Mouse (Mus musculus) megakaryocyte, embryonic 14.5 days (primary cell): ENCODE data around the gene A630023A22Rik. TPM values are rescaled to one million over a fixed set of nuclear protein-coding genes. Genes with fewer than 3 reads are reported as not detected.

ENCODE experiments used
- H3K27me3 ChIP-seq: replicated peaks from 2 replicates; pipeline ENCODE3; 2012; ENCODE audit warnings: inconsistent platforms
- H3K36me3 ChIP-seq: replicated peaks from 2 replicates; pipeline ENCODE3; 2012; ENCODE audit warnings: low read length, inconsistent platforms, mixed read lengths
- H3K4me1 ChIP-seq: 2 replicates; pipeline ENCODE4 v1.6.1; 2012; ENCODE audit warnings: inconsistent platforms
- H3K4me3 ChIP-seq: replicated peaks from 2 replicates; pipeline ENCODE3; 2012; ENCODE audit warnings: moderate library complexity, mild to moderate bottlenecking, inconsistent platforms
- H3K9me3 ChIP-seq: 2 replicates; pipeline ENCODE4 v1.6.1; 2012; ENCODE audit warnings: inconsistent platforms
- FLI1 ChIP-seq: IDR thresholded peaks from 2 replicates; pipeline ENCODE4 v1.6.1; 2012; ENCODE audit warnings: low read length, inconsistent platforms, mixed read lengths
- GATA1 ChIP-seq: IDR thresholded peaks from 3 replicates; pipeline ENCODE4 v1.6.1; 2012; ENCODE audit warnings: mixed read lengths, low read length, inconsistent platforms, borderline replicate concordance
- polyA plus RNA-seq: library from polyadenylated mRNA; stranded (reverse); fragments of >175 nt; gene quantifications from 2 replicates; pipeline ENCODE4 v1.2.3, GENCODE M21; 2012; ENCODE audit warnings: low replicate concordance; ENCODE audit not compliant: insufficient read depth

A630023A22Rik gene
- polyA plus RNA-seq, 1 experiment, result not detected

- Histone ChIP-seq H3K4me1 (no peaks in the 10 kb centered on the region), H3K27me3 (no peaks in the 10 kb centered on the region), H3K9me3 (no peaks in the 10 kb centered on the region), H3K36me3 (no peaks in the 10 kb centered on the region), H3K4me3 (no peak overlapping the region)
- no peak for TF ChIP-seq GATA1
- no peak for TF ChIP-seq FLI1
Observed at GRCm38 (mm10) chr14:34091475-34091874, 11.1 kb downstream of the A630023A22Rik start.

DNA sequence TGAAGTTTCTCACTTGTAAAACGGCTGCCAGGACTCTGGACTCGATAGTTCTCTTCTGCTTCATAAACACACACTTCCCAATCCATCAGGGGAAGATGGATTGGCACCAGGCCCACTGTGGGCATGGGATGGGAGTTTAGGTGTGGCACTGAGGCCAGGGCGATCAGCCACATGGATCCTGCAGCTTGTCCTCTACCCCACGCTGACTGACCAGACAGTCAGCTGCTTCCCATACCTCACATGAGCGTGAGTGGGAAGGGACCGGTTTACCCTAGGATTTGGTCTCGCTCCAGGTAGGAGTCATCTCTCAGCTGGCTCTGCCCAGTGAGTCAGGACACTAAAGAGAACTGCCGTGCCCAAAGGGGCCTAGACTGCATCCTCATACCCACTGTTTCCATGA lies 12.8 kb downstream of the A630023A22Rik start:
- H3K27me3 ChIP-seq, result no peaks in the 10 kb centered on the region
- H3K4me3 ChIP-seq, result no peak overlapping the region
- no peak for TF ChIP-seq GATA1
- no peak for TF ChIP-seq FLI1
- no peaks in the 10 kb centered on the region for H3K4me1 ChIP-seq
- H3K36me3 ChIP-seq, result no peaks in the 10 kb centered on the region
- H3K9me3 ChIP-seq, result no peaks in the 10 kb centered on the region

GRCm38 (mm10) chr14:34087856-34088398 lies 14.6 kb downstream of the A630023A22Rik start:
- Histone ChIP-seq H3K4me3 (no peak overlapping the region), H3K4me1 (no peaks in the 10 kb centered on the region), H3K27me3 (peaks cover 4% of the 10 kb centered on the region), H3K36me3 (no peaks in the 10 kb centered on the region), H3K9me3 (no peaks in the 10 kb centered on the region)
- TF ChIP-seq FLI1 (no peak), GATA1 (no peak)

DNA sequence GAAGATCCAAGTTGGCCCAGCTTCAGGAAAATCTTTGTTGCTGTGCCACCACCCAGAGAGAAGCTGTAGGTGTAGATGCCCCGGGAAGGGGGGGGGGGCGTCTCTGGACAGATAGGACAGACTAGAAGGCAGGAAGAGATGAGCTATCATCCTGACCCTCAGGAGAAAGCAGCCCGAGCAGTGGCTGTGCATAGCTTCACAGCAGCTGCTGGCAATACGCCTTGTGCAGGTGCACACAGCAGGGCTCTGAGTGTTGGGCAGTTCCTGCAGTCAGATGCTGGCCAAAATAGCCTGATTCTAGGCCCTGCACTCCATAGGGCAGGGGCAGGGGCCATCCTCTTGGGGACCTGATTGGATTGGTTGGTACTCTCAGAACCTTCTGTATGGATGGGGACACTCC lies 15.7 kb downstream of the A630023A22Rik start:
- Histone ChIP-seq H3K36me3 (no peaks in the 10 kb centered on the region), H3K4me3 (no peak overlapping the region), H3K4me1 (no peaks in the 10 kb centered on the region), H3K9me3 (no peaks in the 10 kb centered on the region), H3K27me3 (peaks cover 4% of the 10 kb centered on the region)
- TF ChIP-seq GATA1 (no peak), FLI1 (no peak)

- no peak for TF ChIP-seq GATA1
- TF ChIP-seq FLI1, result no peak
- no peaks in the 10 kb centered on the region for H3K36me3 ChIP-seq
- no peak within 1 kb of the TSS for H3K4me3 ChIP-seq
- no peaks in the 10 kb centered on the region for H3K4me1 ChIP-seq
- peaks cover 4% of the 10 kb centered on the region for H3K27me3 ChIP-seq
- H3K9me3 ChIP-seq, result no peaks in the 10 kb centered on the region
Observed at GRCm38 (mm10) chr14:34085731-34086130, 16.8 kb downstream of the A630023A22Rik start, which contains the start of gene Anxa8. Gene Anxa8 (plus strand): TSS chr14:34085981.

GRCm38 (mm10) chr14:34080321-34080997 lies 22.1 kb downstream of the A630023A22Rik start:
- Histone ChIP-seq H3K36me3 (no peaks in the 10 kb centered on the region), H3K27me3 (peaks cover 9% of the 10 kb centered on the region), H3K4me3 (no peak overlapping the region), H3K9me3 (no peaks in the 10 kb centered on the region), H3K4me1 (no peaks in the 10 kb centered on the region)
- TF ChIP-seq GATA1 (no peak), FLI1 (no peak)

DNA sequence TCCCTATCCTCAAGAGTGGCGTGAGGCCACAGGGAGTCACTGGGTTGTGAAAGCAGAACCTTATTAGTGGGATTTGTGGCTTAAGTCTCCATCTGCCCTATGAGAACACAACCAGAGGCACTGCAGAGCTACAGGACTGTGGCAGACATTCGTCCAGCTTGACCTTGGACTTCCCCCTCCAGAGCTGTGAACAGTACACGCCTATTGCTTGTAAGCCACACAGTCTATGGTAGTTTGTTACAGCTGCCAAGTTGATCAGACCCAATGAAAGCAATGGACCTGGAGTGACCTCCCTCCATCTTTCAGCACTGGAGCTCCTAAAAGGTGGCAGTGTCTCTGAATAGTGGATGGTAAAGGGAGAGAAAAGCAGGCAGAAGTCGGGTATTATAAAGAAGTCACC lies 24.3 kb downstream of the A630023A22Rik start:
- Histone ChIP-seq H3K4me1 (no peaks in the 10 kb centered on the region), H3K36me3 (no peaks in the 10 kb centered on the region), H3K9me3 (no peaks in the 10 kb centered on the region), H3K4me3 (no peak overlapping the region), H3K27me3 (peaks cover 8% of the 10 kb centered on the region)
- no peak for TF ChIP-seq FLI1
- no peak for TF ChIP-seq GATA1

DNA sequence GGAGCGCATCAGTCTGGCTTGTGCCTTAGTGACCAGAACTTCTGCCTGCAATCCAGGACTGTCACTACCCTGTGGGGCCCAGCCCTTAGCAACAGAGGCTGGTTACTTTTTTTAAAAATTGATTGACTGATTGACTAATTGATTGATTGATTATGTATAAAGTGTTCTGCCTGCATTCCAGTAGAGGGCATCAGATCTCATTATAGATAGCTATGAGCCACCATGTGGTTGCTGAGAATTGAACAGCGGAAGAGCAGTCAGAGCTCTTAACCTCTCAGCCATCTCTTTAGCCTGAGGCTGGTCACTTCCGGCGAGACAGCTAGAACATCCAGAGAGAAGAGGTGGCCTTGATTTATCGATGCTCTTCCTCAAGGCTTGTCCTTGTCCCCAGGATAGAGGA lies 25.3 kb downstream of the A630023A22Rik start:
- TF ChIP-seq FLI1, result no peak
- no peak for TF ChIP-seq GATA1
- no peak overlapping the region for H3K4me3 ChIP-seq

GRCm38 (mm10) chr14:34075346-34075745 lies 27.2 kb downstream of the A630023A22Rik start:
- no peak overlapping the region for H3K4me3 ChIP-seq
- H3K36me3 ChIP-seq, result no peaks in the 10 kb centered on the region
- no peaks in the 10 kb centered on the region for H3K9me3 ChIP-seq
- H3K27me3 ChIP-seq, result peaks cover 7% of the 10 kb centered on the region
- no peak for TF ChIP-seq FLI1
- no peak for TF ChIP-seq GATA1
- H3K4me1 ChIP-seq, result no peaks in the 10 kb centered on the region

More for the DNA sequence above, 25.3 kb downstream of the A630023A22Rik start:
- peaks cover 5% of the 10 kb centered on the region for H3K27me3 ChIP-seq
- no peaks in the 10 kb centered on the region for H3K4me1 ChIP-seq
- H3K9me3 ChIP-seq, result no peaks in the 10 kb centered on the region
- H3K36me3 ChIP-seq, result no peaks in the 10 kb centered on the region

DNA sequence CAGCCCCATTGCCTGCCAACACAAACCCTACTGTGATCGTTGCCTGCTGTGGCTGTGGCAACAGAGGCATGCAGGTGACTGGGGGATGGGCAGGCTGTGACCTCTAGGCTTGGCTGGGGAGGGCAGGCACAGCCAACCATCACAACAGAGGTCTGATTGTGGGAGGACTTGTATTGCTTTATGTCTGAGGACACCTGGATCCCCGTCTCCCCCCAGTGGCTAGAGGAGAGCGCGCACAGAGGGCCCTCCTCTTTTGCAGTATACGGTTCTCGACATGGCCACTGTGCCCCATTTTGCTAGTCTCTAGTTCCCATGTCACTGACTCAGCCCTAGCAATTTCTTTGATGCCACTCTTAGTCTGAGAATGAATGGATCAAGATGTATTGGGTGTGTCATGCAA lies 30.9 kb downstream of the A630023A22Rik start:
- Histone ChIP-seq H3K4me3 (no peak overlapping the region), H3K9me3 (no peaks in the 10 kb centered on the region), H3K4me1 (no peaks in the 10 kb centered on the region), H3K27me3 (peaks cover 2% of the 10 kb centered on the region), H3K36me3 (no peaks in the 10 kb centered on the region)
- no peak for TF ChIP-seq FLI1

GRCm38 (mm10) chr14:34052516-34052915 lies 50.0 kb downstream of the A630023A22Rik start, which contains the start of gene Antxrl:
Gene Antxrl (plus strand): TSS chr14:34052707.
- Histone ChIP-seq H3K4me1 (no peaks in the 10 kb centered on the region), H3K27me3 (no peaks in the 10 kb centered on the region), H3K4me3 (no peak within 1 kb of the TSS), H3K9me3 (peaks cover 12% of the 10 kb centered on the region; the same call in 1 of the 2 replicates), H3K36me3 (no peaks in the 10 kb centered on the region)
- TF ChIP-seq FLI1 (no peak), GATA1 (no peak)
